Comparison of ENCODE assay signal across 30 mouse cellular contexts in genomic region chr11:42521960-42522359, GRCm38 (mm10).
"Had no signal": no experiment of that assay in that cellular context is flagged by ENCODE, and none has a peak within 500 bp of the region (broad histone marks: within the 10 kb centered on the region; RNA-seq: fewer than 3 reads in every experiment).

No protein-coding gene starts in this region.

- DNase-seq: left cerebral cortex, postnatal 4 days; liver; liver, embryonic 13.5 days; liver, postnatal 0 days; lung, adult 18-20 months; lung, adult 2 months; lung, embryonic 14.5 days; lung, postnatal 10 days; lung, postnatal 14 days; lung, postnatal 36 days; lung, postnatal 4 days; midbrain, embryonic 14.5 days had no signal

- ATAC-seq: liver, embryonic 12.5 days; liver, postnatal 0 days; lung, postnatal 0 days; midbrain, embryonic 13.5 days; midbrain, embryonic 15.5 days; midbrain, embryonic 16.5 days had no signal

- H3K27ac ChIP-seq: limb, embryonic 10.5 days; limb, embryonic 12.5 days; limb, embryonic 13.5 days; limb, embryonic 15.5 days; liver, embryonic 12.5 days; liver, embryonic 13.5 days; liver, embryonic 14.5 days; liver, embryonic 15.5 days; lung, embryonic 15.5 days; macrophage; midbrain, embryonic 10.5 days; midbrain, embryonic 12.5 days; midbrain, embryonic 13.5 days; midbrain, embryonic 15.5 days; neural tube, embryonic 12.5 days had no signal

- H3K4me3 ChIP-seq: limb, embryonic 10.5 days; limb, embryonic 12.5 days; limb, embryonic 13.5 days; limb, embryonic 15.5 days; liver, embryonic 12.5 days; liver, embryonic 13.5 days; liver, embryonic 15.5 days; lung, embryonic 15.5 days; megakaryocyte, embryonic 14.5 days; midbrain, embryonic 10.5 days; midbrain, embryonic 12.5 days; midbrain, embryonic 13.5 days; midbrain, embryonic 15.5 days; myocyte; neural tube, embryonic 12.5 days had no signal
